13 mouse cellular contexts compared by ENCODE assay signal in the genomic region with DNA sequence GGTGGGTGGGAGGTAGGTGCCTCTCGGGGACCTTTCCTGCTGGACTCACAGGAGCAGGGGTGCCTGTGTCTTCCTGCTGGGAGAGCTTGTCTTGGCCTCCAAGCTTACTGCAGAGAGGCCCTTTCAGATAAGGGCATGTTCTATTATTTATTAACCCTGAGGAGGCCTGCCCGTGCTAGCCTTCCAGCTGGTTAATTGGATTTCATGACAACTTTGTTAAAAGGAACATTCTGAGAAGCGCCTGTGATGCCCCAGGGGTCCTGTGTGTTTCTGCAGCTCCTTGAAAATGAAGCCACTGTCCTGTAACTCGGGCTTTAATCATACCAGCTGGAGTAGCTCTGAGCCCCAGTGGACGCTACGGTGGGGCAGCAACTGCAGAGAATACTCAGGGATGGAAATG. TPM values are rescaled to one million over a fixed set of nuclear protein-coding genes. Genes with fewer than 3 reads are reported as not detected.
DNase-seq lines count a peak whose midpoint lies in the region; ATAC-seq and TF ChIP-seq lines count a peak whose summit lies in the region.
"Had no signal": no experiment of that assay in that cellular context is flagged by ENCODE, and none has a peak within 500 bp of the region (broad histone marks: within the 10 kb centered on the region; RNA-seq: fewer than 3 reads in every experiment).

No protein-coding gene starts in this region.

- H3K9me3 ChIP-seq in neural tube, embryonic 11.5 days (ENCODE audit: control insufficient read depth, low read length): no peaks in the 10 kb centered on the region
- no peaks in the 10 kb centered on the region for H3K9me3 ChIP-seq in midbrain, embryonic 11.5 days (ENCODE audit: control insufficient read depth, low read length)

- ATAC-seq in neural tube, embryonic 11.5 days (ENCODE audit: insufficient read depth, low FRiP score, low TSS enrichment): no peak
- no peak for ATAC-seq in midbrain, embryonic 11.5 days (ENCODE audit: low FRiP score)

- WGBS in neural tube, embryonic 11.5 days: 9% methylated on average over 6 of the region's 6 CpGs
- WGBS in kidney, adult 2 months: 37% methylated on average over 6 of the region's 6 CpGs
- 4% methylated on average over 6 of the region's 6 CpGs for WGBS in midbrain, embryonic 11.5 days
- WGBS in thymus, adult 2 months: 95% methylated on average over 6 of the region's 6 CpGs

- H3K27me3 ChIP-seq in neural tube, embryonic 11.5 days (ENCODE audit: control insufficient read depth, insufficient read depth, low read length): peaks cover 9% of the 10 kb centered on the region
- no peaks in the 10 kb centered on the region for H3K27me3 ChIP-seq in kidney, adult 2 months (replicated peaks; ENCODE audit: control insufficient read depth, insufficient read depth, low read length)
- peaks cover 21% of the 10 kb centered on the region for H3K27me3 ChIP-seq in midbrain, embryonic 11.5 days (ENCODE audit: control insufficient read depth, insufficient read depth, low read length)
- no peaks in the 10 kb centered on the region; the same call in 1 of the 2 replicates for H3K27me3 ChIP-seq in thymus, adult 2 months (ENCODE audit: control insufficient read depth, insufficient read depth, low read length)

- DNase-seq in neural tube, embryonic 11.5 days (ENCODE audit: low spot score): no peak
- DNase-seq in neural tube, embryonic 10.5 days (ENCODE audit: extremely low spot score, low spot score): no peak
- DNase-seq in kidney, adult 2 months: peak; percentile 85
- DNase-seq in midbrain, embryonic 11.5 days (ENCODE audit: low spot score, missing footprints): no peak
- no peak for DNase-seq in thymus, adult 2 months
- no peak for DNase-seq in cerebellum, postnatal 4 days (ENCODE audit: low spot score in 2 of 2)
- DNase-seq in gastrocnemius, postnatal 10 days: no peak
- no peak for DNase-seq in ovary, postnatal 10 days (ENCODE audit: low spot score)
- DNase-seq: adrenal gland, adult 8-10 months; heart, adult 11 months; thymus, postnatal 4 days had no signal

- H3K27ac ChIP-seq in neural tube, embryonic 11.5 days (ENCODE audit: low read depth, low read length): peak overlapping the region; percentile 3; the same call in 1 of the 2 replicates
- peak overlapping the region; percentile 51 for H3K27ac ChIP-seq in kidney, adult 2 months (ENCODE audit: insufficient read depth, low read depth, low read length)
- H3K27ac ChIP-seq in midbrain, embryonic 11.5 days (ENCODE audit: low read depth, low read length): peak overlapping the region; percentile 10; the same call in 1 of the 2 replicates
- H3K27ac ChIP-seq in thymus, adult 2 months (ENCODE audit: control insufficient read depth, insufficient read depth, low read length): no peak overlapping the region
- H3K27ac ChIP-seq: macrophage had no signal

- peaks cover 18% of the 10 kb centered on the region for H3K4me1 ChIP-seq in neural tube, embryonic 11.5 days (ENCODE audit: control insufficient read depth, insufficient read depth, low read length)
- peaks cover 12% of the 10 kb centered on the region for H3K4me1 ChIP-seq in kidney, adult 2 months (ENCODE audit: control insufficient read depth, insufficient read depth, low read length)
- H3K4me1 ChIP-seq in midbrain, embryonic 11.5 days (ENCODE audit: control insufficient read depth, insufficient read depth, low read length): peaks cover 27% of the 10 kb centered on the region
- peaks cover 23% of the 10 kb centered on the region for H3K4me1 ChIP-seq in thymus, adult 2 months (replicated peaks; ENCODE audit: control insufficient read depth, insufficient read depth, low read length)

- no peak for TF ChIP-seq POLR2A in kidney, adult 2 months (IDR thresholded peaks at IDR 0.05; ENCODE audit: low read depth, low read length)
- no peak for TF ChIP-seq POLR2A in thymus, adult 2 months (IDR thresholded peaks at IDR 0.05; ENCODE audit: control insufficient read depth, extremely low read depth, insufficient read depth, low read length, poor library complexity)

- H3K4me3 ChIP-seq in neural tube, embryonic 11.5 days (ENCODE audit: low read depth, low read length): no peak overlapping the region
- no peak overlapping the region for H3K4me3 ChIP-seq in kidney, adult 2 months (ENCODE audit: insufficient read depth, low read depth, low read length)
- H3K4me3 ChIP-seq in midbrain, embryonic 11.5 days (ENCODE audit: low read depth, low read length): no peak overlapping the region
- no peak overlapping the region for H3K4me3 ChIP-seq in thymus, adult 2 months (ENCODE audit: control insufficient read depth, insufficient read depth, low read length)

- TF ChIP-seq CTCF in kidney, adult 2 months (conservative IDR thresholded peaks at IDR 0.05; ENCODE audit: insufficient read depth, insufficient read length, low read depth, low read length): no peak
- TF ChIP-seq CTCF in thymus, adult 2 months (IDR thresholded peaks at IDR 0.05; ENCODE audit: borderline replicate concordance, control insufficient read depth, extremely low read depth, insufficient read depth, low read length, poor library complexity): no peak

- no peak overlapping the region for H3K4me2 ChIP-seq in neural tube, embryonic 11.5 days (ENCODE audit: low read depth)
- no peak overlapping the region for H3K4me2 ChIP-seq in midbrain, embryonic 11.5 days

- no peaks in the 10 kb centered on the region for H3K36me3 ChIP-seq in neural tube, embryonic 11.5 days (ENCODE audit: control insufficient read depth, insufficient read depth, low read length)
- no peaks in the 10 kb centered on the region for H3K36me3 ChIP-seq in kidney, adult 2 months (ENCODE audit: control insufficient read depth, insufficient read depth, low read length)
- no peaks in the 10 kb centered on the region for H3K36me3 ChIP-seq in midbrain, embryonic 11.5 days (ENCODE audit: control insufficient read depth, insufficient read depth, low read length)
- H3K36me3 ChIP-seq in thymus, adult 2 months (ENCODE audit: control insufficient read depth, insufficient read depth, low read length): no peaks in the 10 kb centered on the region

- H3K9ac ChIP-seq in neural tube, embryonic 11.5 days (ENCODE audit: low read length): no peak overlapping the region
- no peak overlapping the region for H3K9ac ChIP-seq in midbrain, embryonic 11.5 days (ENCODE audit: low read length)

RNA-seq across cellular contexts. Expression of gene Sertad4, which starts 25.1 kb away (rescaled TPM):
- polyA plus RNA-seq in neural tube, embryonic 11.5 days (2014; fragmentation: Nextera tagmentation; extraction: Ambion mirVana): 19.3 and 22.8 TPM in 2 replicates
- polyA plus RNA-seq in kidney, adult 2 months (2012; rRNA removed): 1.6 and 2.6 TPM in 2 replicates
- 14.3 and 14.9 TPM in 2 replicates for polyA plus RNA-seq in midbrain, embryonic 11.5 days (2014; fragmentation: Nextera tagmentation; extraction: Ambion mirVana)
- polyA plus RNA-seq in thymus, adult 2 months (2012; rRNA removed): 1.6 and 2.3 TPM in 2 replicates
- 10 to 100 TPM; 11.4 to 17.5 TPM for total RNA-seq in gastrocnemius, postnatal 10 days (2021)
- total RNA-seq: common myeloid progenitor, adult 5-6 weeks had no signal
- polyA plus RNA-seq: macrophage had no signal

RNA-seq across cellular contexts. Expression of gene Hhat, which starts 59.4 kb away (rescaled TPM):
- polyA plus RNA-seq in neural tube, embryonic 11.5 days (2014; fragmentation: Nextera tagmentation; extraction: Ambion mirVana): 8.9 and 9.2 TPM in 2 replicates
- polyA plus RNA-seq in kidney, adult 2 months (2012; rRNA removed): 4.9 and 7.0 TPM in 2 replicates
- 7.4 and 11.0 TPM in 2 replicates for polyA plus RNA-seq in midbrain, embryonic 11.5 days (2014; fragmentation: Nextera tagmentation; extraction: Ambion mirVana)
- polyA plus RNA-seq in thymus, adult 2 months (2012; rRNA removed): 5.8 and 6.6 TPM in 2 replicates
- total RNA-seq in gastrocnemius, postnatal 10 days (2021): 1 to 10 TPM; 1.7 to 4.5 TPM
